In genomic region chr12:70494494-70495281, GRCm38 (mm10) we compare ENCODE assay signal across 9 mouse cellular contexts. TPM values are rescaled to one million over a fixed set of nuclear protein-coding genes. Genes with fewer than 3 reads are reported as not detected.
DNase-seq lines count a peak whose midpoint lies in the region; ATAC-seq and TF ChIP-seq lines count a peak whose summit lies in the region.
"Had no signal": no experiment of that assay in that cellular context is flagged by ENCODE, and none has a peak within 500 bp of the region (broad histone marks: within the 10 kb centered on the region; RNA-seq: fewer than 3 reads in every experiment).

No protein-coding gene starts in this region.

- peak overlapping the region; percentile 70 for H3K27ac ChIP-seq in gastrocnemius, adult 2 months
- H3K27ac ChIP-seq in forebrain, postnatal 0 days (ENCODE audit: low read depth, low read length) = no peak overlapping the region
- H3K27ac ChIP-seq: macrophage had no signal

- no peak overlapping the region for H3K4me2 ChIP-seq in forebrain, postnatal 0 days (ENCODE audit: low read depth)

- H3K4me3 ChIP-seq in gastrocnemius, adult 2 months = no peak overlapping the region
- no peak overlapping the region for H3K4me3 ChIP-seq in forebrain, postnatal 0 days (ENCODE audit: low read depth, low read length)

- intact Hi-C loops in gastrocnemius, adult 2 months (cut with DNase I) = loop anchor here (1.0 to 5.0 kb wide), 5 partner anchors 43 to 433 kb away; partner anchors contain the start of gene Frmd6

- H3K9ac ChIP-seq in forebrain, postnatal 0 days = no peak overlapping the region

- no peaks in the 10 kb centered on the region for H3K36me3 ChIP-seq in forebrain, postnatal 0 days (ENCODE audit: insufficient read depth)

- H3K9me3 ChIP-seq in forebrain, postnatal 0 days (ENCODE audit: low read length) = no peaks in the 10 kb centered on the region

- TF ChIP-seq CTCF in gastrocnemius, adult 2 months (IDR thresholded peaks at IDR 0.05) = peak; percentile 83
- peak; percentile 87 for TF ChIP-seq CTCF in forebrain, postnatal 0 days (IDR thresholded peaks at IDR 0.05; ENCODE audit: low read depth)

- 58% methylated on average over 10 of the region's 10 CpGs for WGBS in forebrain, postnatal 0 days

- peak; percentile 44 for DNase-seq in gastrocnemius, adult 2 months
- DNase-seq in gastrocnemius, adult 8-10 months (ENCODE audit: low spot score in 2 of 2) = no peak
- DNase-seq in ES-CJ7 (ENCODE audit: low read depth, low spot score) = peak; percentile 69
- DNase-seq in cerebellum, adult 9-10 months = peak; percentile 62
- peak; percentile 80 for DNase-seq in forebrain, postnatal 0 days
- peak; percentile 18 to 36 for DNase-seq in kidney, adult 8-10 months
- peak; percentile 61 for DNase-seq in lung, postnatal 14 days
- DNase-seq in retina, postnatal 7 days (ENCODE audit: low read depth, low spot score) = peak; percentile 47

- ATAC-seq in forebrain, postnatal 0 days = peak; percentile 55; the same call in 1 of the 2 replicates

- 0 out of 2 replicates have a peak, but pooled peaks cover 7% of the 10 kb centered on the region for H3K4me1 ChIP-seq in forebrain, postnatal 0 days (ENCODE audit: insufficient read depth)

- no peaks in the 10 kb centered on the region for H3K27me3 ChIP-seq in forebrain, postnatal 0 days (ENCODE audit: insufficient read depth, low read length)

RNA-seq across cellular contexts. Expression of gene Tmx1, which starts 41.8 kb away (rescaled TPM):
- 10 to 100 TPM in 1 of 2 experiments, 1 to 10 TPM in 1; 9.2 to 11.7 TPM for total RNA-seq in gastrocnemius, adult 2 months (2021)
- total RNA-seq in gastrocnemius, adult 8-10 months (2022) = 10 to 100 TPM in 3 of 4 experiments, 1 to 10 TPM in 1; 8.3 to 11.5 (median 11.0) TPM
- 81.2 and 93.4 TPM in 2 replicates for total RNA-seq in forebrain, postnatal 0 days (2014; rRNA removed)
- polyA plus RNA-seq in forebrain, postnatal 0 days (2015; fragmentation: Nextera tagmentation; extraction: Ambion mirVana) = 76.7 and 113 TPM in 2 replicates

Comparison
In these comparisons a context has a peak if more than half of its experiments do, and no peak if none do; other contexts are left out.
1. DNase-seq: peak in gastrocnemius, adult 2 months (single experiment), ES-CJ7 (single experiment), cerebellum, adult 9-10 months (single experiment), forebrain, postnatal 0 days (single experiment), kidney, adult 8-10 months (2 of 2), lung, postnatal 14 days (single experiment) and retina, postnatal 7 days (single experiment); none in gastrocnemius, adult 8-10 months (0 of 2).